Mouse (Mus musculus) stomach, embryonic 15.5 days (tissue): ENCODE measurements around the gene Sh2d3c. TPM values are rescaled to one million over a fixed set of nuclear protein-coding genes. Genes with fewer than 3 reads are reported as not detected.
A peak's percentile ranks its signal among the peaks of the same experiment; 100 is the strongest.

ENCODE experiments used
- ATAC-seq: fragments of 200-750 bp; cut with Nextera tagmentation; 2 replicates; pipeline ENCODE4 v1.8.0; 2017; ENCODE audit warnings: low read depth, moderate number of reproducible peaks, moderate TSS enrichment; ENCODE audit not compliant: insufficient read depth, low FRiP score
- H3K27ac ChIP-seq: fragments of 300-500 bp; sonication (generic); 2 replicates; pipeline ENCODE4 v1.5.1; 2015; ENCODE audit warnings: mild to moderate bottlenecking, inconsistent platforms
- H3K27me3 ChIP-seq: fragments of 300-500 bp; sonication (generic); replicated peaks from 2 replicates; pipeline ENCODE4 v1.6.1; 2015; ENCODE audit warnings: inconsistent platforms
- H3K36me3 ChIP-seq: fragments of 300-500 bp; sonication (generic); 2 replicates; pipeline ENCODE4 v1.6.1; 2015; ENCODE audit warnings: inconsistent platforms
- H3K4me1 ChIP-seq: fragments of 300-500 bp; sonication (generic); 2 replicates; pipeline ENCODE4 v1.6.1; 2015; ENCODE audit warnings: inconsistent platforms
- H3K4me2 ChIP-seq: fragments of 300-500 bp; sonication (generic); 2 replicates; pipeline ENCODE4 v1.6.1; 2015; ENCODE audit warnings: mild to moderate bottlenecking, inconsistent platforms
- H3K4me3 ChIP-seq: fragments of 300-500 bp; sonication (generic); replicated peaks from 2 replicates; pipeline ENCODE4 v1.5.1; 2015; ENCODE audit warnings: inconsistent platforms
- H3K9ac ChIP-seq: fragments of 300-500 bp; sonication (generic); 2 replicates; pipeline ENCODE4 v1.6.1; 2015; ENCODE audit warnings: inconsistent platforms
- H3K9me3 ChIP-seq: fragments of 300-500 bp; sonication (generic); 2 replicates; pipeline ENCODE4 v1.6.1; 2016; ENCODE audit warnings: inconsistent platforms
- WGBS: fragments of 180-500 bp; shearing (Covaris S2); methylation state at CpG from one replicate; pipeline ENCODE4 v1.1.7; 2015; 5-methylcytosine and 5-hydroxymethylcytosine counted together
- microRNA counts: library from miRNA; unstranded; fragments of <30 nt; microRNA quantifications from one replicate; lab custom pipeline; 2016
- microRNA-seq: library from miRNA; unstranded; fragments of <30 nt; microRNA quantifications from one replicate; pipeline ENCODE4, GENCODE M21; 2016
- polyA plus RNA-seq: library from polyadenylated mRNA; unstranded; fragments of >200 nt; fragmentation: Nextera tagmentation; extraction: Ambion mirVana; gene quantifications from 2 replicates; pipeline ENCODE4 v1.2.1, GENCODE M21; 2015

The Sh2d3c gene
- polyA plus RNA-seq, 1 experiment from 2014 or later = 26.2 TPM

DNA sequence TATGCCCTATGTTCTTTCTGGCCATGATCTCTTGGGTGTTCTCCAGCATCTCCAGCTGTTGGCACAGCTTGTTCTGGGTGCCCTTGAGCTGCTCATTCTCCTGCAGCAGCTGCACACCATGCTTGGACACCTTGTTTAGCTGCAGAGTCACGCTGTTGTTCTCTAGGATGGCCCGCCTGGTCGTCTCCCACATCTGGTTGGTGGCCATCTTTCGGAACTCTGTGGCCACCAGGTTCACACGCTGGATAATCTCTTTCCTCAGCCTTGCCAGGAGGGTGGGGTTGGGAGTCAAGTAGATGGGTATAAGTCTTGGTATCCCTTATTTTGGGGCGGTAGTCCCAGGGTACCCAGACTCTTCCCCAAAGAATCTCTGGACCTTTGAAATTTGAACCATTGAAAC lies 58.9 kb downstream of the Sh2d3c start:
- no peak for ATAC-seq
- peaks cover 10% of the 10 kb centered on the region for H3K4me1 ChIP-seq
- no peaks in the 10 kb centered on the region for H3K9me3 ChIP-seq
- H3K27me3 ChIP-seq = no peaks in the 10 kb centered on the region
- 90% methylated on average over 6 of the region's 6 CpGs for WGBS
- H3K27ac ChIP-seq = no peak overlapping the region
- H3K36me3 ChIP-seq = no peaks in the 10 kb centered on the region
- no peak overlapping the region for H3K9ac ChIP-seq
- H3K4me2 ChIP-seq = no peak overlapping the region
- H3K4me3 ChIP-seq = no peak overlapping the region

DNA sequence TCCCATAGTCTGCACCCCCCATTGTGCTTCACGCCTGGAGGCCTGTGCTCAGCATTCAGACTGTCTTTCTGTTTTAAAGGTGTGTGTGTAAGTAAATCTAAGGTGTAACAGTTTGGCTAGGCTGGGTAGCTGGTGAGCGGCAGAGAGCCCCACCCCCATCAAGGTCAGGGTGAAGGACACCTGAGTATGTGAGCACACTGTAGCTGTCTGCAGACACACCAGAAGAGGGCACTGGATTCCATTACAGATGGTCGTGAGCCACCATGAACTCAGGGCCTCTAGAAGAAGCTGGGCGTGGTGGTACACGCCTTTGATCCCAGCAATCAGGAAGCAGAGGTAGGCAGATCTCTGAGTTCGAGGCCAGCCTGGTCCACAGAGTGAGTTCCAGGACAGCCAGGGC lies 60.9 kb downstream of the Sh2d3c start:
- H3K4me3 ChIP-seq = no peak overlapping the region
- no peak overlapping the region for H3K27ac ChIP-seq
- H3K4me2 ChIP-seq = no peak overlapping the region
- no peaks in the 10 kb centered on the region for H3K36me3 ChIP-seq
- no peak for ATAC-seq
- WGBS = 76% methylated on average over 6 of the region's 6 CpGs
- no peak overlapping the region for H3K9ac ChIP-seq
- H3K4me1 ChIP-seq = no peaks in the 10 kb centered on the region; the same call in 1 of the 2 replicates
- H3K27me3 ChIP-seq = no peaks in the 10 kb centered on the region
- no peaks in the 10 kb centered on the region for H3K9me3 ChIP-seq

GRCm38 (mm10) chr2:32784048-32784681 lies 63.3 kb downstream of the Sh2d3c start, which contains the start of gene Cfap157:
Gene Cfap157 (minus strand): TSS chr2:32784428.
- Histone ChIP-seq H3K4me1 (no peaks in the 10 kb centered on the region; the same call in 1 of the 2 replicates), H3K9ac (no peak within 1 kb of the TSS), H3K4me3 (no peak within 1 kb of the TSS), H3K9me3 (no peaks in the 10 kb centered on the region), H3K36me3 (no peaks in the 10 kb centered on the region), H3K27ac (no peak within 1 kb of the TSS), H3K4me2 (no peak within 1 kb of the TSS), H3K27me3 (no peaks in the 10 kb centered on the region)
- no peak for ATAC-seq
- 54% methylated on average over 4 of the region's 4 CpGs for WGBS

- H3K27me3 ChIP-seq = no peaks in the 10 kb centered on the region
- no peak overlapping the region for H3K27ac ChIP-seq
- H3K4me3 ChIP-seq = no peak overlapping the region
- ATAC-seq = no peak
- no peak overlapping the region for H3K4me2 ChIP-seq
- no peak overlapping the region for H3K9ac ChIP-seq
- 69% methylated on average over 6 of the region's 6 CpGs for WGBS
- no peaks in the 10 kb centered on the region for H3K4me1 ChIP-seq
- H3K36me3 ChIP-seq = no peaks in the 10 kb centered on the region
- no peaks in the 10 kb centered on the region for H3K9me3 ChIP-seq
These were observed 66.3 kb downstream of the Sh2d3c start for GRCm38 (mm10) chr2:32787176-32787575.

DNA sequence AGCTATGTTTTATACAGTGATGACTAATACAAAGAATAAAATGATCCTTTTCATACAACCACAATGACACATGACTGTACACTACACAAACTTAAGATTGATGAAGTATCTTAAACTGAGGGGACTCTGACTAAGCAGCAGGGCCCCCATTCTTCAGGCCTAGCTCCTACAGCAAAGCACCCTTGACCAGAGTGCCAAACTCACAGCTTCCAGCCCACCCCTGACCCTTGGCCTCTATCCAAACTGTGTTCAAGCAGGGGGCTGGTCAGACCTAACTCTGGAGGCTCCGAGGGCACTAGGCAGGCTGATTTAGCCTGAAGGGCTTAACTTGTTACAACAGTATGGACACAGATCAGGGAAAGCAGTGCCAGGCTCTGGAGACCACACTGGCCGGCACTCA lies 67.7 kb downstream of the Sh2d3c start:
- no peaks in the 10 kb centered on the region for H3K4me1 ChIP-seq
- no peak overlapping the region for H3K4me3 ChIP-seq
- 40% methylated on average over 2 of the region's 2 CpGs for WGBS
- H3K9me3 ChIP-seq = no peaks in the 10 kb centered on the region
- no peak overlapping the region for H3K27ac ChIP-seq
- H3K36me3 ChIP-seq = no peaks in the 10 kb centered on the region
- H3K9ac ChIP-seq = no peak overlapping the region
- H3K4me2 ChIP-seq = no peak overlapping the region
- H3K27me3 ChIP-seq = no peaks in the 10 kb centered on the region
- ATAC-seq = no peak

GRCm38 (mm10) chr2:32791297-32791696 lies 70.4 kb downstream of the Sh2d3c start:
- no peaks in the 10 kb centered on the region for H3K9me3 ChIP-seq
- H3K4me1 ChIP-seq = no peaks in the 10 kb centered on the region
- H3K4me2 ChIP-seq = no peak overlapping the region
- 75% methylated on average over 6 of the region's 6 CpGs for WGBS
- no peak overlapping the region for H3K4me3 ChIP-seq
- H3K27ac ChIP-seq = no peak overlapping the region
- H3K27me3 ChIP-seq = no peaks in the 10 kb centered on the region
- no peaks in the 10 kb centered on the region for H3K36me3 ChIP-seq
- ATAC-seq = no peak
- no peak overlapping the region for H3K9ac ChIP-seq

DNA sequence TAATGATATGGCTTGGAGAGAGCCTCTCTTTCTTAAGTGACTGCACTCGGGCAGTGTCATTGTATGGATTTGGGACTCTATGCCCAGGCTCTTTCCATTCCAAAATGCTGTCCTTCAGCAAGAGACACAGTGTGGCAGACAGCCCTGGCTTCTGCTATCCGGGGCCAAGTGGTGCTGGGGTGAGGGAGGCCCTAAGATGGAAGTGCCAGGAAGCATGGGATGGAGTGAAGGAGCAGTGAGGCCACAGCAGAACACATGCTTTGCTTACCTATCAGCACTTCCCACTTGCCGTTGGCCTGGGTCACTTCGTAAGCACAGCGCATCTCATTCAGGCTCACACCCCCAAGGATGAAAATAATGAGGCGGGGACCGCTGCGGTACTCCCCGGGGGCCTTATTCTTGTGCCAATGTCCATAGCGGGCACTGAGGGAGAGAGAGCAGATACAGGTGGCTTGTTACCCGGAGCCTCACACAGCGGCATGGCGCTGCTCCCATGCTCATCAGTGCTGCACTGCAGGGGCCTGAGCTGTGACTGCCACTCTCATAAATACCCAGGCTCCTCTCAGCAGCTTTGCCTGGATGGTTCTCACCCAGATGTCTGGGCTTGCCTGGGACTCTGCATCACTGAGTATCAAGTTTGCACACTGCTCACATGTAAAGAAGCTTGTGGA lies 75.0 kb downstream of the Sh2d3c start:
- Histone ChIP-seq H3K9me3 (no peaks in the 10 kb centered on the region), H3K9ac (no peak overlapping the region), H3K27ac (no peak overlapping the region), H3K4me2 (no peak overlapping the region), H3K36me3 (peaks cover 7% of the 10 kb centered on the region; the same call in 1 of the 2 replicates), H3K27me3 (no peaks in the 10 kb centered on the region), H3K4me3 (no peak overlapping the region), H3K4me1 (no peaks in the 10 kb centered on the region)
- no peak for ATAC-seq
- WGBS = 88% methylated on average over 13 of the region's 13 CpGs

DNA sequence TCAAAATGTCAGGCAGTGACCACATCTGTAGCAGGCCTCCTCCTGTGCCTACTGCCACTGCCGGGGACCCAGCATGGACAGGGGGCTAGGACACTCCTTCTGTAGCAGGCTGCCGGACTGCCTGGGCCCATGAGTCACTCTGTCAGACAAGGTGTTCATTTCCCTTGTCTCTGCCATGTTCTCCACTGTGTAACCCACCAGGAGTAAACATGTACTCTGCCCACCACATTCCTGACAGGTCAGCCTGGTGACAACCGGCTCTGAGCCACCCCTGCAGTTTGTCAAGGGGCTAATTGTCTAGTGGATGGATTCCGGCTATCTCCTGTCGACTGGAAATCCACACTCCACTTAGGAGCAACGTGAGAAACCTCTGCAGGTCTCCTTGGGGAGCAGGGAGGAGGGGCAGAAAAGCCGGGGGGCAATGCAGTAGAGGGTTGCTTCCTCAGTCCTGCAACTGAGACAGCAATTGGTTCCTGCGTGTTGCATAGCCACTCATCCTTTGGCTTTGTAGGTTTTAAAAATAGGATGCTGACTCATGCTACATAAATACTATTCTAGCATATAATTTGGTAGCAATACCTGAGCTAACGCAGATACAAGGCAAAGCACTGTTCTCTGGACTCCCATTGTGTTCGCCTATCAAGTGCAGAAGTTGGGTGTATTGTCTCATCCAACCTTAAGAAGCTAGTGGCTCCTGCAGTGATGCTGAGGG lies 77.6 kb downstream of the Sh2d3c start:
- WGBS = 51% methylated on average over 10 of the region's 10 CpGs
- Histone ChIP-seq H3K9me3 (no peaks in the 10 kb centered on the region), H3K4me2 (no peak overlapping the region), H3K4me1 (no peaks in the 10 kb centered on the region), H3K4me3 (no peak overlapping the region), H3K9ac (no peak overlapping the region), H3K36me3 (peaks cover 7% of the 10 kb centered on the region; the same call in 1 of the 2 replicates), H3K27me3 (no peaks in the 10 kb centered on the region), H3K27ac (no peak overlapping the region)
- ATAC-seq = no peak

MicroRNAs encoded within 50 kb of the gene (microRNA counts, 519-probe panel; counts per million panel counts)
- microRNA mmu-miR-2861 (lab: Ali Mortazavi, UCI) = 2,065 counts per million, percentile 27 among the panel's probes with 10 or more counts

Small RNA genes within 50 kb of the gene (microRNA-seq; reads per million reads assigned to microRNA genes)
- gene Gm47291 = not detected
- gene Mir2861 = not detected
- not detected for gene Mir3960
- gene Mir8093 = not detected

Other genes with a start within 250 kb of the Sh2d3c start
- 11.2 and 13.0 TPM in 2 replicates for gene Fam102a, start 185.7 kb upstream of the Sh2d3c start, polyA plus RNA-seq
- gene Dpm2, start 150.2 kb upstream of the Sh2d3c start, polyA plus RNA-seq = 109 and 112 TPM in 2 replicates
- 0.36 and 0.61 TPM in 2 replicates for gene Pip5kl1, start 146.3 kb upstream of the Sh2d3c start, polyA plus RNA-seq
- gene 9430097D07Rik, start 145.4 kb upstream of the Sh2d3c start, polyA plus RNA-seq = 0.09 and 0.12 TPM in 2 replicates
- gene St6galnac4, start 134.0 kb upstream of the Sh2d3c start, polyA plus RNA-seq = 18.3 and 20.3 TPM in 2 replicates
- gene St6galnac6, start 121.3 kb upstream of the Sh2d3c start, polyA plus RNA-seq = 17.4 and 19.7 TPM in 2 replicates
- gene Ak1, start 99.3 kb upstream of the Sh2d3c start, polyA plus RNA-seq = 21.8 and 22.1 TPM in 2 replicates
- gene Eng, start 74.5 kb upstream of the Sh2d3c start, polyA plus RNA-seq = 59.6 and 65.3 TPM in 2 replicates
- gene Fpgs, start 16.9 kb upstream of the Sh2d3c start, polyA plus RNA-seq = 33.8 and 34.1 TPM in 2 replicates
- gene Cdk9, start 8.0 kb upstream of the Sh2d3c start, polyA plus RNA-seq = 89.8 and 91.4 TPM in 2 replicates
- 0.27 and 0.45 TPM in 2 replicates for gene 6330409D20Rik, start 20.0 kb downstream of the Sh2d3c start, polyA plus RNA-seq
- gene Tor2a, start 36.2 kb downstream of the Sh2d3c start, polyA plus RNA-seq = 63.8 and 68.5 TPM in 2 replicates
- gene Ttc16, start 54.6 kb downstream of the Sh2d3c start, polyA plus RNA-seq = 0.23 and 0.41 TPM in 2 replicates
- 4.4 TPM in 2 replicates for gene Ptrh1, start 54.7 kb downstream of the Sh2d3c start, polyA plus RNA-seq
- 0.62 and 1.1 TPM in 2 replicates for gene Cfap157, start 63.4 kb downstream of the Sh2d3c start, polyA plus RNA-seq
- gene Stxbp1, start 126.2 kb downstream of the Sh2d3c start, polyA plus RNA-seq = 20.0 and 21.4 TPM in 2 replicates
- gene Fam129b, start 155.1 kb downstream of the Sh2d3c start, polyA plus RNA-seq = 67.1 and 73.6 TPM in 2 replicates
- gene Rpl12, start 240.5 kb downstream of the Sh2d3c start, polyA plus RNA-seq = 152 and 172 TPM in 2 replicates
- 8.8 and 10.1 TPM in 2 replicates for gene Lrsam1, start 240.6 kb downstream of the Sh2d3c start, polyA plus RNA-seq